Mouse (Mus musculus): ENCODE measurements around the gene Areg.

DNA sequence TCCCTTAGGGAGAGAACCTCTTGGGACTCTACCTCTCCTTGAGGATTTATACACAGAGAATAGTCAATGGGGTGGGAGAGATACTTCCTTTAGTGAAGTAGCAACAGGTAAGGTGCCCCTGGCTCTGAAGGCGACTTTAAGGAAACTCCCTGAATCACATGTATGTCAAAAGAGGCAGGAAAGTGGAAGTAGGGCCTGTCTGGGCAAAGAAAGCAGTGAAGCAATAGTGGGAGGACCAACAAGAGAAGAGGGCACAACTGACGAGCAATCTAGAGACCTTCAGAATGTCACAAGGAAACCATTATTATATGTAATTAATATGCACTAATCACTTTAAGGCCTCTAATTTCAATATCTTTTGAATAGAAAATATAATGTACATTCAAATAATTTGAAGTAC lies 25.4 kb upstream of the Areg start:
- TF ChIP-seq POLR2A (IDR thresholded peaks at IDR 0.05; ENCODE audit: control insufficient read depth, extremely low read depth, insufficient read depth, low read length, poor library complexity) = no peak
- TF ChIP-seq CTCF (IDR thresholded peaks at IDR 0.05; ENCODE audit: borderline replicate concordance, control insufficient read depth, extremely low read depth, insufficient read depth, low read length, poor library complexity) = no peak
